Mouse (Mus musculus) adrenal gland, postnatal 14 days (tissue): ENCODE measurements around the gene Mrgprd. TPM values are rescaled to one million over a fixed set of nuclear protein-coding genes. Genes with fewer than 3 reads are reported as not detected.
A peak's percentile ranks its signal among the peaks of the same experiment; 100 is the strongest.

ENCODE experiments used
- DNase-seq: peaks from one replicate; pipeline ENCODE4 v3.0.0; 2021; ENCODE audit warnings: mixed read lengths
- long read RNA-seq, 2 experiments: library from polyadenylated mRNA; stranded (forward); transcript quantifications; one replicate each; pipeline ENCODE4 v2.0.0; 2021
- total RNA-seq: library from RNA; stranded (reverse); gene quantifications from 2 replicates; pipeline ENCODE4 v1.2.3, GENCODE M21; 2021

Gene Mrgprd
- total RNA-seq: not detected in 2 replicates
- long read RNA-seq, experiment 1: 0 reads
- long read RNA-seq, experiment 2: 0 reads

DNA sequence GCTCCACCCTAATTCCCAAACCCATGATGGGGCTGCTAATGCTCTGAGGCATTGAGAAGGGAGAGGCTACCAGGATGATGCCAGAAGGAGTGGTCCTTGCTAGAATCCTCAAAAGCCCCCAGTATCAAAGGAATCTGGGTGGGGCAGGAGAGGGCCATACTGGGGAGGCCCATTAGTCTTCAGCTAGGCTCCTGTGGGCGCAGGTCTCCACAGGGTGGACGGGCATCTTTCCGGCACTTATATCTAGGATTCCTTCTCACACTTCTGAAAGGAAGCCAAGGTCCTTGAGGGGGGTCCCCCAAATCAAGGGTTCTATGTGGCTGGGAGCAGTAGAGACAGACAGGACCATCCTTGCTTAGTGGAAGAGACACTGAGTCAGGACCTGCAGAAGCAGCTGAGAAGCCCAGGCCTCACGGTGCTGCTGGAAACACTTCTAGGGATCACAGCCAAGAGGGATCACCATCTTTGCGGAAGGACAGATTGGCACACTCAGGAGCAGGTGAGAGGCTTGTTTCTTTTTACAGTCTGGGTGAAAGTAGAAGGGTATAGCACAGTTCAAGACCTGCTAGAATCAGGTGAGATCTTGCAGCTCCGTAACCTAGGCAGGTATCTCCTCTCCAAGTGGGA is at the start of gene Mrgprd:
Gene Mrgprd (plus strand): TSS at position 51 of the 627 bp plus-strand sequence.
- DNase-seq: no peak

DNA sequence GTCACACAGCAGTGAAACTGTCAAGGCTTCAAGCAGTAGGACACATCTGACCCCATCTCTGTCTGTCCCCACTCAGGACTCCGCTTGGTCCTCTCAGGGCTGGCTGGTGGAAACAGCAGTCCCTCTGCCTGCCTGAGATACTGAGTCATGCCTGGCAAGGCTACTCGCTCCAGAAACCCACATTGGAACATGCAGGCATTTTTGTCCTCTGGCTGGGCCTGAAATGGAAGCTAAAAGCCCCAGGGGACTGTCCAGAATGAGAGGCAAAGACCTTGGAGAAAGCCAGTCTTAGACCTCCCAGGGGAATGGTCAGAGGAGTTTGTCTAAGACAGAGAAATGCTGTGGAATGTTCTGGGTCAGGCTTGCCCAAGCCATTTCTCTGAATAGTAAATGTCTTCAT is 48.6 kb upstream of the Mrgprd start:
- peak; percentile 70 for DNase-seq

DNA sequence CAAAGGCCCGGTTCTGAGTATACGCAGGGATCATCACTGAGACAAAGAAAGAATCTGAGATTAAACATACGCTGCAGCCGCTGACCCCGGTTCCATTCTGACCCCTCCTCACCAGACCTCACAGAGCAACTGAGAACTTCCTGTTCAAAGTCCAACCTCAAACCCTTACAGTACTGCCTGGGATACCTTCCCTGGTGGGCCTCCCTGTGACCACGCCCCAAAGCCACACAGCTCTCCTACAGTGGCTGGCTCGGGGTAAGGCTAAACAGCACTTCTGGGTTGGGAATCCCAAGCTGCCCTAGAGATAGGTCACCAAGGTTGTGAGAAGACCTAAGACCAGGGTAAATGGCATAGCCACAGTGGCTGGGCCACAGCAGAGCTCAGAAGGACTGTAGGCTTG is 45.7 kb upstream of the Mrgprd start:
- no peak for DNase-seq

DNA sequence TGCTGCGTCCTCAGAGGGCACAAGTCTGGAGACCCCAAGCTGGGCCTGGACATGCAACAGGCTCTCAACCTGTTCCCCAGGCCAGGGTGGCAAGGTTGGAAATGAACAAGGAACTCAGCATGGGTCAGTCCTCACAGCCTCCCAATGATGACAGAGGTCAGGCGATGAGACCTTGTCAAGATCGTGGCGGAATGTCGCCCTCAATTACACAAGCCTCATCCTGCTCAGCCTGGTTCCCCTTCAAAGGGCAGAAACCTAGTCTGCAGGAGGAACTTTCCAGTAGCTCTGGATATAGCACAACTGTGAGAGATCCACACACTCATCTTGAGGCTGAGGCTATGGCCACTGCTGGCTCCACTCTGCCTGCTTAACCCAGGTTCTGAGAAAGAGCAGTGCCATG is 43.7 kb upstream of the Mrgprd start:
- DNase-seq: no peak

DNA sequence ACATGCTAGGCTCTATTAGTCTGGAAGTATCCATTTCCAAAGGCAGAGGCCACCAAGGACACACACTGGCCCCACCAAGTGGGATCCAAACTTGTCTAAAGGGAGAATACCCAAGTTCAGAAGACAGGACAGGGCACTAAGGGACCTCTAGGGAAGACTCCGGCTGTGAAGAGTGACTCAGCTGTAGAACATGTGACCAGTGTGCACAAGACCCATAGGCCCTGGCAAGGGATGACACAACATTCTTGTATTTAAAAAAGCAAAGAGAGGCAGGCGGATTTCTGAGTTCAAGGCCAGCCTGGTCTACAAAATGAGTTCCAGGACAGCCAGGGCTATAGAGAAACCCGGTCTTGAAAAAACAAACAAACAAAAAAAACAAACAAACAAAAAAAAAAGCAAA is 39.1 kb upstream of the Mrgprd start:
- peak; percentile 44 for DNase-seq

DNA sequence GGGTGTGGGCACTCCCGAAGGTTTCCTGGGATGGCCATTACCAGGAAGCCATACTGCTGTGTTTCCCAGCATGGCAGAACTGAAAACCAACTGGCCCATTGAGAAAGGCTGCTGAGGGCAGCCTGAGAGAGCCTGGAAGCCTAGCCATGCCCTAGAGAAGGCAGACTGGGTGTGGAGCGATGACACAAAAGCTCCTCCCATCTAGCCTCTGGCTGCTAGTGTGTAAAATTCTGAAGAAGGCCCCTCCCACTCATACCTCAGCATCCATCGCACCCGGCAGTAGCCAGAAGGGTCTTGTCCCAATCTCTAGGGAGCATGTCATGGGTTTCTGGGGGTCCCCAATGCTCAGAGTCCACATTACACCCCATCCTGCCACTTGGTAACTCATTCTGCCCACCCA is 33.2 kb upstream of the Mrgprd start:
- no peak for DNase-seq

DNA sequence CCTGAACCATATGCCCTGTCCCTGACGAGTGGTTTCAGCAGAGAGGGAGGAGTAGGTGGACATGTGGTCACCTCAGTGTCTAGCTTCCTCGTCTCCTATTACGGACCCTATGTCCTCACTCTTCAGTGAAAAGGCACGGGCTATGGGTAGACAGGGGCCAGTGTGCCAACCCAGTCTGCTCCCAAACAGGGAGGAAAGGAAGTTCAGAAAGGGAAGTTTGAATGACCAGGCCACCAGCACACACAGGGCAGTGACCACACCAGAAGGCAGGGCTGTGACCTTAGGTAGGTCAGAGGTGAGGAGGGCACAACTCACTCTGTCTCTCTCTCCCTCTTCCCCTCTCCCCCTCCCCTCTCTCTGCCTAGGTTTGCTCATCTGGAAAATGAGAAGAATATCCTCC is 31.6 kb upstream of the Mrgprd start:
- DNase-seq: no peak

DNA sequence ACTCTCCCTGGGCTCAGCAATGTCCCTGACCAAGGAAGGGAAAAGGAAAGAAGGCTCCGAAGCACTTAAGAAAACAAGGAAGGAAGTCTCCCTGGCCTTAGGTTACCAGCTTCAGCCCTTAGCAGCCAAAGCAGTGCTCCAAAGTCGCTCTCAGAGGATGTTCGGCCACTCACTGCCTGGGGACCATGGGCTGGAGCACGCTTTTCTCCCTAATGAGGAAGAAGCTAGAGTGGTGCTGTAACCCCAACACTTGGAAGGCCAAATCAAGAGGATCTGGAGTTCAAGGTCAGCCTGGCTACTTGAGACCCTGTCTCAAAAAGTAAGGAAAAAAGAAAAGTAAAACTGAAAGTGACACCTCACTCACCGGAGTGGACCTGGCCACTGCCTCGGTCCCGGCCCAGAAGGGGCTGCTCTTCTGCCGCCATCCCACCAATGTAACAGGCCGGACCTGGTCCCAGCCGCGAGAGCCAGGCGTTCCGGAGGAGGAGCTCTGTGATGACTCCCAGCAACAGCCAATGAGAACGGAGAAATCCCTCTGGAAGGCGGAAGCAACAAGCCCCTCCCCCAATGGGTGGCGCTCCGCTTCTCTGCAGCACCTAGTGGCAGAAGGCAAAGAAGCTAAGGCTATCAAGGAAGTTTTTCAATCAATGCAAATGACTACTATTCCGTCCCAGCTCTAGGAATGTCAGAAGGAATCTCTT is 31.0 kb upstream of the Mrgprd start, which contains the start of gene Tpcn2:
Gene Tpcn2 (minus strand): TSS at position 525 of the 701 bp plus-strand sequence.
- DNase-seq: peak; percentile 97

DNA sequence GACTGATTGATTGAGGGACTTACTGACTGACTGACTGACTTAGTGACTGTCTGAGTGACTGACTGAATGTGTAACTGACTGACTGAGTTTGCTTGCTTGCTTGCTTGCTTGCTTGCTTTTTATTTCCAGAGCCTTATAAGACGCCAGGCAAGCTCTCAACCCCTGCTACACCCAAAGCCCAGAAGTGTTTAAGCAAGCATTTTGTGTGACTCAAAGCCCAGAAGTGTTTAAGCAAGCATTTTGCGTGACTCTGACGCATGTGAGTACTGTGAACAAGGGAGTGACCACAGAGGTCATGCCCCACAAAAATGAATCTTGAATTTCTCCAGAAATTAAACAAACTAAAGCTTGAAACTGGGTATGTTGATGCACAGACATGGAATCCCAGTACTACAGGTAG is 30.3 kb upstream of the Mrgprd start:
- DNase-seq: no peak

DNA sequence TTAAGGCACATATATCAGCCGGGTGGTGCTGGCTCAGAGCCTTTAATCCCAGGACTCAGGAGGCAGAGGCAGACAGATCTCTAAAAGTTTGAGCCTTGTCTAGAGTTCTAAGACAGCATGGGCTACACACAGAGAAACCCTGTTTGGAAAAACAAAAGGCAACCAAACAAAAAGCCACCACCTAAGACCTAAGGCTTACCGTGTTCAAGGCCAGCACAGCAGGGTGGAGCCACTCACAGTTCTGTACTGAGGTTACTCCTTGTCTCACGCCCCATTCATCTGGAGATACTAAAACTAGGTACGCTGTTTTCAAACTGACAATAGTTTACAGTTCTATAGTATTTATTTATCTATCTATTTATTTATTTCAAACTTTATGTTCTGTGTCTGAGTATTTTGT is 29.2 kb upstream of the Mrgprd start:
- DNase-seq: no peak

DNA sequence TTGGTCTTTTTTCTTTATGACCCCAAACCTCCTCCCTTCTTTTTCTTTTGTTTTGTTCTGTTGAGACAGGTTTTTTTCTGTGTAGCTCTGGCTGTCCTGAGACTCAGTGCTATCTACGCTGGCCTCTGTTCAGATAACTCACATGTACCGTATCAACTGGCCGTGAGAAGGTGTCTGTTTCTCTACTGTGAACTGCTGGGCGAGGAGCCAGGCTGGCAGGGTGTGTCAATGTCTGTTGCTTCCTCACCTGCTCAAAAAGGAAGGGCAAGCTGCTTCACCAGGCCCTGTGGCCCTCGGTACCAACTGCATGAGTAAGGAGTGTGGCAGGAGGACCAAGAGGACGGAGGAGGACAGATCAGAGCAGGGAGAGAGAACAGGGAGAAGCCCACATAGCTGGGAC is 27.2 kb upstream of the Mrgprd start:
- no peak for DNase-seq

DNA sequence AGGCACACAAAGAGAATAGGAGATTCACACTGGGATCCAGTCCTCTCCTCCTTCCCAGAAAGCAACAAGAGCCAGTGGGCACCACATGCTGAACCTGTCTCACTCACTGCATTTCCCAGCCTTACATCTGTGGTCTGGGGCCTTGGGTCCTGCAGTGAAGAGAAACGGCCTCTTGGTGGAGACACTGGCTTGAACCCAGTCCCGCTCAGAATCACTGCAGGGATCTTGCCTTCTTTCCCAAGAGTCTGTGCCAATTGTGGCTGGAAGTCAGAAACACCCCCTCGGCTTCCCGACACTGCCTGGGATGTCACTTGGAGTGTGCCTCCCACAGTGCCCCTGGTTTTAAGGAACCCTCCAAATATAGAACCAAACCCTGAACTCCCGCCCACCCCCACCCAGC is 25.3 kb upstream of the Mrgprd start:
- peak; percentile 50 for DNase-seq

DNA sequence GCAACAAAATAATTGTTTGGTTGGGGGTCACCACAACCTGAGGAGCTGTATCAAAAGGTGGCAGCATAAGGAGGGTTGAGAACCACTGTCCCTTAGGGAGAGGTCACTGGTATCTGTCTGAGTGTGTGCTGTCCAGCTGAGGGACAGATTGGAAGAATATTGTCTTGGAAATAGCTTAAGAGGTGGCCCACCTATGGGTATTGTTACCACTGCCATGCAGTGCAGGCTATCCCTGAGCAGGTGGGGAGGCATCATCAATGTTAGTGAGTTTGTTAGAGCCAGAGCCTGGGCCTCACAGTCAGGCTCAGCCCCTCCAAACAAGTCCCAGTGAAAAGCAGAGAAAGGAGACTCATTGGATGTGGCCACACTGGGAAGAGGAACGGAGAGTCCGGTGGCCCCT is 22.8 kb upstream of the Mrgprd start:
- DNase-seq: no peak

DNA sequence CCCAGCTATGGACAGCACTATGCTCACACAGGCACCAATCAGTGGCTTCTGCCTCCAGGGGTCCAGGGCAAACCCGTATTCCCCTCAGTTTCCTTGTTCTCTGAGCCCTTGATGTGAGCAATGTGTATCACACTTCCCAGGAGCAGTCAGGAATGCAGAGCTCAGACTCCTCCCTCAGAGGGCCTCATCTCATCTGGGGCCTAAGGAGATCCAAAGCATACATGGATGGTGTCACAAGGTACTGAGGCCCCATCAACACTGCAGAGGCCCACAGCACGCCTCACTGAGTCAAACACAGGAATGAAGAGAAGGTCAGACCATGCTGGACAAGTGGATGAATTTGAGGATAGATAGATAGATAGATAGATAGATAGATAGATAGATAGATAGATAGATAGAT is 21.9 kb upstream of the Mrgprd start:
- DNase-seq: no peak

DNA sequence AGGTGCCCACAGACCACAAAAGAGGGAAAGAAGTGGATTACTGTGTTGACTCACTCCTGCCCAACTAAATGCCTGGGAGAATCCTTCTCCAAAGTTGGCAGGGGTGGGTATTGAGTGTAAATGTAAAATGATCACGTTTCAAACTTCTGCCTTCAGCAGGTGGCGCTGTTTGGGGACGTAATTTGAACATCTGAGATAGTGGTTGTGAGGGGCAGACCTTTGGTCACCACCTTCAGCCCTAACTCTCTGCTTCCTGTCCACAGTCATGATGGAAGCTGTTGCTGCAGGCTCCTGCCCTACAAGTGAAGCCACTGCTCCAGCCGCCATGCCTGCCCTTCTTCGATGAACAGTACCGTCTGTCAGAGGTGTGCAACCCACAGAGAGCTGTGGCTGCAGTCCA is 20.8 kb upstream of the Mrgprd start:
- DNase-seq: peak; percentile 59

DNA sequence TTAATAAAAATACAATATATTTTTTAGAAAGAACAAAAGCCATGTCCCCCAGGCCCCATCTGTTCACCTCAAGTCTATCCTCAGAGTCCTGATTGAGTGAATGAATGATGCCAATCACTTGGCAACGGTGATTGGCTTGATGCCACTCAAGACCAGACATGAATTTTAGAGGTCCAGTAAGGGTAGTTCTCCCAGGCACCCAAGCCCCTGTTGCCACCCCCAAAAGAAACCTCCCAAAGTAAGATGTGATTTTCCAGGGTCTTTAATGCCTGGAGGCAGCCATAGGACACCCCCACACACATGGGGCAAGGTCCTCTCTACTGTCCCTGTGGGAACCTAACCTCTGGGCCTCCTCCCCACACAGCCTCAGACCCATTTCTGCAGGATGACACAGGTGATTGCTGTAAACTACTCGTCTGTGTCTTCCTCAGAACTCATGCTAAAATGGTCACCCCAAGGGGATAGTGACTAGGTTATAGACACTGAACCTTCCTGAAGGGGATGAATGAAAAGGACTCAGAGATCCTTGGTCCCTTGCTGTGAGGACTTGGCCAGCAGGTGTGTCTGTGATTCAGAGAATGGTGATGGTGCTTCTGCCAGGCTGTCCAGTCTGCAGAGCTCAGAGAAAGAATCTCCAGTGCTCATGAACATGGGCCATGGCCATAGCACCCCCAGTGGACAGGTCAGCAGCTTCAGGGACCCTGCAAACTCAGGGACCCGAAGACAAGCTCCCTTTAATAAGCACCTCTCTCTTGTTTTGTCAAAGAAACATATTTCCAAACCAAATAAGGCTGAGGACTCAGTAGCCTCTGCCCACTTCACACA is 15.8 kb upstream of the Mrgprd start:
- no peak for DNase-seq

DNA sequence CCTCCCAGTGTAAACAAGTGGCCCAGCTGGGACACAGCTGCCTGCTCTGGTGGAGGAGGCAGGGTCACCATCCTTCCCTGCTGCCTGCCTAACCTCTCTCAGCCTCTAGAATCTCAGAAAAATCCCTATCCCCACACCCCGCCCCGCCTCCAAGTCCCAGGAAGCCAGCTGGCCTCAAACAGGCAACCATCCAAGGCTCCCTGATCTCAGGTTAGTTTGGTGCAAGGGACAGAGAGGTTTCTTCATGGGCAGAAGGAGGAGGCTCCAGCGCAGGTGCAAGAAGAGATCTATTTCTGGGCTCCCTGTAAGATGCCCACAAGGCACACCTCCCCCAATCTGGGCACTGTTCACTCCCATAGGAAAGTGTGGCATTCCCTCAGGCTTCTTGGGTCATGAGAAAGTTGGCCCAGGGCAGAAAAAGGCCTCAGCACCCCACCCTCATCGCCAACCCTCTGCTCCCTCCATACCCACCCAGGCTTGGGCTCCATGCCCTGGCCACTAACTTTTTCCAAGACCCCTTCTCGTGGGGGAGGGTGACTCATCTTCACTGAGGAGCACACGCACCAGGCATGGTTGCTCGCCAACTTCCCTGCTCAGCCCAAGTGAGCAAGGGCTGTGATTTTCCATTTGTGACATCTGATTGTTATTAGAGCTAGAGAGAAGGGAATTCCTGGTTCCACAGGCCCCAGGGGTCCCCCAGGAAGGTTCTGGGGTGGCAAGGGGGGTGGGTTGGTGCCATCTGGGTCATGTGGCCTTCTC is 14.9 kb upstream of the Mrgprd start:
- DNase-seq: peak; percentile 29

DNA sequence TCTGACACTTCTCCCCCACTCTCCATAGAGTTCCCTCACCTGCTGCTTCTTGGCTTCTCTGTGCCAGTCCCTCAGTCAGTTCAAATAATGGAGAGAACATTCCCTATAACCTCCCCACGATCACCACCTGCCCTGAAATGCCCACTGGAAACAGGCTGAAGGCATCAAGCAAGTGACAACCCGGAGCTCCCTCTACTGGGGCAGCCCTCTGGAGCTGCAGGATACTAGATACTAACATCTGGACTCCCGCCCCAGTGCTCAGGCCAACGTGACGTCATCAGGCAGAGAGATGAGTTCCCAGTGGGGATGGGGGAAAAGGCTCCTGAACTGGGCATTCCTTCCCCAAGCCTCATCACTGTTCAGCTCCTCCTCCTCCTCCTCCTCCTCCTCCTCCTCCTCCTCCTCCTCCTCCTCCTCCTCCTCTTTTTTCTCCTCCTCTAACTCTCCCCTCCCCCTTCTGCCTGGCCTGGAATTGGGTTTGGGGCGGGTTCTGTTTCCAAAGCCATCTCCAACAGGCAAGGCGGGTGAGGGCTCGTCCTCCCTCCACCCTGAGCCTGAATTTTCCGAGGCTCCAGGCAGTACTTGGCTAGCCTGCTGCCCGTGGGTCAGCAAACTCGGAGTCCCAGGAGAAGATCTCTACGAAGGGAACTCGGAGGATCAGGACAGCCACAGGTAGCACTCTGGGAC is 14.2 kb upstream of the Mrgprd start, which contains the start of gene Mrgprf:
Gene Mrgprf (plus strand): TSS at position 508 of the 687 bp plus-strand sequence.
- DNase-seq: peak; percentile 21

DNA sequence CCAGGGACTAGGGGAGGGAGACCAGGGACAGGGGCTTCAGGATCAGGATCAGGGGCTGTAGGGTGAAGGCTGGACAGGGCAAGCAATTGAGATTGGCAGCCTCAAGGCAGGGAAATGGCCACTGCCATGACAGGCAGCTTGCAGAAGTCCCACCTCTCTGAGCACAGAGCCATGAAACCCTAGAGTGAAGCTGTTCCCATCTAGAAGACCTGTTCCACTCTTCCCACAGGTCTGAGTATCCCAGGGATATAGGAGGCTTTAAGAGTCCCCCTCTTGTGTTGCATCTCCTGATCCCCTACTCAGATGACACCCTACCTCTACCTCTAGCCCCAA is 13.7 kb upstream of the Mrgprd start:
- no peak for DNase-seq

DNA sequence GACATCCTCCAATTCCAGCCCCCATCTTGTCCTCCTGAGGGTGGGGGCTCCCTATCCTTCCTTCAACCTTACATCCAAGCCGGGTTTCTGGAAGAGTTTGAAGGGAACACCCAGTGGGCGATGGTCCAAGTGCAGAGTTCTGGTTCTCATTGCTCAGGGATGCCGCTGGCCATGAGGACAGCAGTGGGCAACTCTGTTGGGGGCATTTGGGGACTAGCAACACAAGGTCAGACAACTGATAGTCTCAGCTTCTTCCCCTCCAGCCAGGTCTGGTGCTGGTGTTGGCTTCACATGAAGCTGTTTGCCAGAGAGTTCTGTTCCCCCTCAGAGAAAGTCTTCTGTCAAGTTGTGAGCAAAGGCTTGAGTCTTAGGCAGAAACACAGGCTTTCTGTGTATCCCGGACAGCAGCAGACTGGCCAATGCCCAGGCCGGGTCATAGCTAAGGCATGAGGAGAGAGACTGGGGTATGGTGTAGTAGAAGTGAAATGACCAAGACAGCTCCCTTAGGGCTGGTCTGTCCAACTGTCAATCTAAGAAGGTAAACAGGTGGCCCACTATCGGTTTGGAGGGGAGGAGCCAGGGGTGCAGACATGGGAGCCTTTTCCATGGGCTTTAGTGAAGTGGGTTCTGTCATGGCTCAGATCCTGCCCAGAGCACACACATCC is 13.2 kb upstream of the Mrgprd start:
- DNase-seq: no peak
